Mouse (Mus musculus): ENCODE data around the gene Rack1. TPM values are rescaled to one million over a fixed set of nuclear protein-coding genes. Genes with fewer than 3 reads are reported as not detected.

Gene Rack1
- polyA plus RNA-seq, 1 experiment from 2014 or later, result 603 TPM

- 2% methylated on average over 7 of the region's 7 CpGs for WGBS (ENCODE audit: insufficient replicate concordance)
- Histone ChIP-seq H3K4me2 (peak overlapping the region; percentile 36; the same call in 1 of the 2 replicates), H3K4me1 (ENCODE audit: control insufficient read depth, insufficient read depth, low read length) (no peaks in the 10 kb centered on the region), H3K9ac (ENCODE audit: low read depth, low read length) (no peak overlapping the region), H3K4me3 (ENCODE audit: low read depth, low read length) (no peak overlapping the region), H3K36me3 (ENCODE audit: control insufficient read depth, insufficient read depth, low read length) (no peaks in the 10 kb centered on the region), H3K27me3 (ENCODE audit: control insufficient read depth, insufficient read depth, low read length) (no peaks in the 10 kb centered on the region), H3K27ac (ENCODE audit: low read depth, low read length) (no peak overlapping the region), H3K9me3 (replicated peaks; ENCODE audit: control insufficient read depth, low read length) (no peaks in the 10 kb centered on the region)
- ATAC-seq (replicated peaks; ENCODE audit: insufficient number of reproducible peaks, low FRiP score, low TSS enrichment), result no peak
These were observed 24.6 kb upstream of the Rack1 start for GRCm38 (mm10) chr11:48775483-48775882.

- Histone ChIP-seq H3K27me3 (ENCODE audit: control insufficient read depth, insufficient read depth, low read length) (no peaks in the 10 kb centered on the region), H3K4me1 (ENCODE audit: control insufficient read depth, insufficient read depth, low read length) (no peaks in the 10 kb centered on the region), H3K27ac (ENCODE audit: low read depth, low read length) (no peak overlapping the region), H3K36me3 (ENCODE audit: control insufficient read depth, insufficient read depth, low read length) (no peaks in the 10 kb centered on the region), H3K4me3 (ENCODE audit: low read depth, low read length) (no peak overlapping the region), H3K9ac (ENCODE audit: low read depth, low read length) (no peak overlapping the region), H3K4me2 (no peak overlapping the region), H3K9me3 (replicated peaks; ENCODE audit: control insufficient read depth, low read length) (no peaks in the 10 kb centered on the region)
- ATAC-seq (replicated peaks; ENCODE audit: insufficient number of reproducible peaks, low FRiP score, low TSS enrichment), result no peak
- 39% methylated on average over 9 of the region's 9 CpGs for WGBS (ENCODE audit: insufficient replicate concordance)
These were observed 23.5 kb upstream of the Rack1 start for GRCm38 (mm10) chr11:48776664-48777063.

DNA sequence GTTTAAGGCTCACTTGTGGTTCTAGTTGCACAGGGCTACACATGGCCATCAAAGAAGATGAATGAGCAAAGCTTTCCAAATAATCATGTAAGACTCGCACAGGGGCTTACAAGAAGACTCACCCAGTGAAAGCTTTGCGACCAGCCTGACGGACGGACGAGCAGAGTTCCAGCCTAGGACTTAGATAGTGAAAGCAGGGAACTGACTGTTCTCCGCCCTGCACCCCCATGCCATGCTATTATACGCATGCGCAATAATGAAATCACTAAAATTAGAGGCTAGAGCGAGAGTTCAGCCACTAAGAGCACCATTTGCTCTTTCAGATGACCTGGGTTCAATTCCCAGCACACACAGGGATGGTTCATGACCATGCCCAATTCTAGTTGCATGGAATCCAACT, 22.8 kb upstream of the Rack1 start:
- no peak for ATAC-seq (replicated peaks; ENCODE audit: insufficient number of reproducible peaks, low FRiP score, low TSS enrichment)
- H3K4me3 ChIP-seq (ENCODE audit: low read depth, low read length), result no peak overlapping the region
- no peaks in the 10 kb centered on the region for H3K36me3 ChIP-seq (ENCODE audit: control insufficient read depth, insufficient read depth, low read length)
- no peak overlapping the region for H3K9ac ChIP-seq (ENCODE audit: low read depth, low read length)
- no peaks in the 10 kb centered on the region for H3K4me1 ChIP-seq (ENCODE audit: control insufficient read depth, insufficient read depth, low read length)
- no peaks in the 10 kb centered on the region for H3K27me3 ChIP-seq (ENCODE audit: control insufficient read depth, insufficient read depth, low read length)
- WGBS (ENCODE audit: insufficient replicate concordance), result 83% methylated on average over 9 of the region's 9 CpGs
- no peak overlapping the region for H3K4me2 ChIP-seq
- H3K27ac ChIP-seq (ENCODE audit: low read depth, low read length), result no peak overlapping the region
- H3K9me3 ChIP-seq (replicated peaks; ENCODE audit: control insufficient read depth, low read length), result no peaks in the 10 kb centered on the region

- WGBS (ENCODE audit: insufficient replicate concordance), result 26% methylated on average over 7 of the region's 7 CpGs
- H3K4me3 ChIP-seq (ENCODE audit: low read depth, low read length), result no peak overlapping the region
- H3K27me3 ChIP-seq (ENCODE audit: control insufficient read depth, insufficient read depth, low read length), result no peaks in the 10 kb centered on the region
- H3K4me2 ChIP-seq, result no peak overlapping the region
- H3K27ac ChIP-seq (ENCODE audit: low read depth, low read length), result no peak overlapping the region
- no peaks in the 10 kb centered on the region for H3K9me3 ChIP-seq (replicated peaks; ENCODE audit: control insufficient read depth, low read length)
- no peak for ATAC-seq (replicated peaks; ENCODE audit: insufficient number of reproducible peaks, low FRiP score, low TSS enrichment)
- no peak overlapping the region for H3K9ac ChIP-seq (ENCODE audit: low read depth, low read length)
- no peaks in the 10 kb centered on the region for H3K4me1 ChIP-seq (ENCODE audit: control insufficient read depth, insufficient read depth, low read length)
- no peaks in the 10 kb centered on the region for H3K36me3 ChIP-seq (ENCODE audit: control insufficient read depth, insufficient read depth, low read length)
These were observed 20.7 kb upstream of the Rack1 start for GRCm38 (mm10) chr11:48779450-48779849.

DNA sequence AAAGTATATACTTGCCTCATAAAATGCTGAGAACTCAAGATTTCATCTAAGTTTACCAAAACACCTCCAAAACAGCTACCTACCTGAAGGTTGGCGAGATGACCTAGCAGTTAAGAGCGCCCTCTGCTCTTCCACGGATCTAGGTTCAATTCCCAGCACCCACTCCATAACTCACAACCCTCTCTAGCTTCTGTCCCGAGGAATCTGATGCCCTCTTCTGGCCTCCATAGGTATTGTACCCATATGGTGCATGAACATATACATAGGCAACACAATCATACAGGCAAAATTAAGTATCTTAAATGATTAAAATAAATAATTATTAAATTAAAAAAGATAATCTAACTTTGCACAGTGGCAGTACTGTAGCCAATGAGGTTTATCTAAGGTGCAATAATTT, 17.9 kb upstream of the Rack1 start:
- Histone ChIP-seq H3K4me1 (ENCODE audit: control insufficient read depth, insufficient read depth, low read length) (no peaks in the 10 kb centered on the region), H3K9me3 (replicated peaks; ENCODE audit: control insufficient read depth, low read length) (no peaks in the 10 kb centered on the region), H3K4me3 (ENCODE audit: low read depth, low read length) (no peak overlapping the region), H3K4me2 (no peak overlapping the region), H3K27me3 (ENCODE audit: control insufficient read depth, insufficient read depth, low read length) (no peaks in the 10 kb centered on the region), H3K36me3 (ENCODE audit: control insufficient read depth, insufficient read depth, low read length) (no peaks in the 10 kb centered on the region), H3K27ac (ENCODE audit: low read depth, low read length) (no peak overlapping the region), H3K9ac (ENCODE audit: low read depth, low read length) (no peak overlapping the region)
- 87% methylated on average over 4 of the region's 4 CpGs for WGBS (ENCODE audit: insufficient replicate concordance)
- ATAC-seq (replicated peaks; ENCODE audit: insufficient number of reproducible peaks, low FRiP score, low TSS enrichment), result no peak

GRCm38 (mm10) chr11:48787455-48788211, 12.5 kb upstream of the Rack1 start:
- 46% methylated on average over 10 of the region's 10 CpGs for WGBS (ENCODE audit: insufficient replicate concordance)
- H3K27ac ChIP-seq (ENCODE audit: low read depth, low read length), result 0 out of 2 replicates have a peak overlapping the region, but pooled peaks have one; percentile 15

GRCm38 (mm10) chr11:48788311-48789089, 11.6 kb upstream of the Rack1 start:
- H3K9ac ChIP-seq (ENCODE audit: low read depth, low read length), result peak overlapping the region; percentile 52
- 9% methylated on average over 16 of the region's 16 CpGs for whole genome bisulfite sequencing (ENCODE audit: insufficient replicate concordance)
- H3K4me2 ChIP-seq, result peak overlapping the region; percentile 66
- H3K27me3 ChIP-seq (ENCODE audit: control insufficient read depth, insufficient read depth, low read length), result no peaks in the 10 kb centered on the region
- peak overlapping the region; percentile 46 for H3K4me3 ChIP-seq (ENCODE audit: low read depth, low read length)
- no peaks in the 10 kb centered on the region for H3K4me1 ChIP-seq (ENCODE audit: control insufficient read depth, insufficient read depth, low read length)
- no peak overlapping the region for H3K27ac ChIP-seq (ENCODE audit: low read depth, low read length)
- no peaks in the 10 kb centered on the region for H3K36me3 ChIP-seq (ENCODE audit: control insufficient read depth, insufficient read depth, low read length)
- ATAC-seq (replicated peaks; ENCODE audit: insufficient number of reproducible peaks, low FRiP score, low TSS enrichment), result no peak
- no peaks in the 10 kb centered on the region for H3K9me3 ChIP-seq (replicated peaks; ENCODE audit: control insufficient read depth, low read length)

More at GRCm38 (mm10) chr11:48787455-48788211, 12.5 kb upstream of the Rack1 start:
- Histone ChIP-seq H3K27me3 (ENCODE audit: control insufficient read depth, insufficient read depth, low read length) (no peaks in the 10 kb centered on the region), H3K4me1 (ENCODE audit: control insufficient read depth, insufficient read depth, low read length) (no peaks in the 10 kb centered on the region), H3K4me2 (peak overlapping the region; percentile 66), H3K9ac (ENCODE audit: low read depth, low read length) (no peak overlapping the region), H3K4me3 (ENCODE audit: low read depth, low read length) (peak overlapping the region; percentile 46; the same call in 1 of the 2 replicates), H3K9me3 (replicated peaks; ENCODE audit: control insufficient read depth, low read length) (no peaks in the 10 kb centered on the region), H3K36me3 (ENCODE audit: control insufficient read depth, insufficient read depth, low read length) (no peaks in the 10 kb centered on the region)
- ATAC-seq (replicated peaks; ENCODE audit: insufficient number of reproducible peaks, low FRiP score, low TSS enrichment), result no peak

GRCm38 (mm10) chr11:48789215-48789614, 10.9 kb upstream of the Rack1 start:
- WGBS (ENCODE audit: insufficient replicate concordance), result 87% methylated on average over 5 of the region's 5 CpGs
- Histone ChIP-seq H3K4me3 (ENCODE audit: low read depth, low read length) (no peak overlapping the region), H3K36me3 (ENCODE audit: control insufficient read depth, insufficient read depth, low read length) (no peaks in the 10 kb centered on the region)

More at GRCm38 (mm10) chr11:48789215-48789614, 10.9 kb upstream of the Rack1 start:
- ATAC-seq (replicated peaks; ENCODE audit: insufficient number of reproducible peaks, low FRiP score, low TSS enrichment), result no peak
- Histone ChIP-seq H3K9me3 (replicated peaks; ENCODE audit: control insufficient read depth, low read length) (no peaks in the 10 kb centered on the region), H3K27ac (ENCODE audit: low read depth, low read length) (no peak overlapping the region), H3K4me2 (no peak overlapping the region), H3K27me3 (ENCODE audit: control insufficient read depth, insufficient read depth, low read length) (no peaks in the 10 kb centered on the region), H3K9ac (ENCODE audit: low read depth, low read length) (no peak overlapping the region), H3K4me1 (ENCODE audit: control insufficient read depth, insufficient read depth, low read length) (no peaks in the 10 kb centered on the region)

Measured in heart, embryonic 11.5 days (tissue).